Mouse (Mus musculus): ENCODE results near the gene Mrpl46. TPM values are rescaled to one million over a fixed set of nuclear protein-coding genes. Genes with fewer than 3 reads are reported as not detected.

The Mrpl46 gene
- total and polyA plus RNA-seq, 2 experiments, result 18.6 to 30.2 TPM

- WGBS, result 45% methylated on average over 6 of the region's 6 CpGs
- Histone ChIP-seq H3K27me3 (ENCODE audit: control insufficient read depth, insufficient read depth, low read length) (no peaks in the 10 kb centered on the region), H3K27ac (replicated peaks; ENCODE audit: insufficient read depth, low read depth, low read length) (no peak overlapping the region), H3K79me2 (ENCODE audit: control insufficient read depth, insufficient read depth, low read length) (no peaks in the 10 kb centered on the region), H3K4me3 (ENCODE audit: insufficient read depth, low read depth, low read length) (no peak overlapping the region), H3K9ac (ENCODE audit: low read depth, low read length) (no peak overlapping the region), H3K4me1 (ENCODE audit: control insufficient read depth, insufficient read depth, low read length) (peaks cover 7% of the 10 kb centered on the region), H3K36me3 (ENCODE audit: control insufficient read depth, insufficient read depth, low read length) (peaks cover 6% of the 10 kb centered on the region; the same call in 1 of the 2 replicates)
- peak; percentile 74 for DNase-seq (ENCODE audit: extremely low read depth, low read depth, low spot score)
- TF ChIP-seq POLR2A (IDR thresholded peaks at IDR 0.05; ENCODE audit: extremely low read depth, insufficient read depth, low read length) (no peak), CTCF (IDR thresholded peaks at IDR 0.05; ENCODE audit: low read depth, low read length) (no peak)
These were observed 11.3 kb upstream of the Mrpl46 start for GRCm38 (mm10) chr7:78794571-78795092.

GRCm38 (mm10) chr7:78793895-78794570 is 10.7 kb upstream of the Mrpl46 start:
- H3K4me1 ChIP-seq (ENCODE audit: control insufficient read depth, insufficient read depth, low read length), result peaks cover 7% of the 10 kb centered on the region
- whole genome bisulfite sequencing, result 65% methylated on average over 13 of the region's 13 CpGs
- H3K36me3 ChIP-seq (ENCODE audit: control insufficient read depth, insufficient read depth, low read length), result peaks cover 8% of the 10 kb centered on the region; the same call in 1 of the 2 replicates
- H3K27ac ChIP-seq (replicated peaks; ENCODE audit: insufficient read depth, low read depth, low read length), result no peak overlapping the region
- no peaks in the 10 kb centered on the region for H3K27me3 ChIP-seq (ENCODE audit: control insufficient read depth, insufficient read depth, low read length)
- no peak overlapping the region for H3K9ac ChIP-seq (ENCODE audit: low read depth, low read length)
- peak; percentile 23 for DNase-seq (ENCODE audit: extremely low read depth, low read depth, low spot score)
- no peak overlapping the region for H3K4me3 ChIP-seq (ENCODE audit: insufficient read depth, low read depth, low read length)
- no peaks in the 10 kb centered on the region for H3K79me2 ChIP-seq (ENCODE audit: control insufficient read depth, insufficient read depth, low read length)
- TF ChIP-seq POLR2A (IDR thresholded peaks at IDR 0.05; ENCODE audit: extremely low read depth, insufficient read depth, low read length) (no peak), CTCF (IDR thresholded peaks at IDR 0.05; ENCODE audit: low read depth, low read length) (no peak)

GRCm38 (mm10) chr7:78791359-78792222 is 8.3 kb upstream of the Mrpl46 start:
- TF ChIP-seq CTCF (IDR thresholded peaks at IDR 0.05; ENCODE audit: low read depth, low read length) (peak; percentile 72), POLR2A (IDR thresholded peaks at IDR 0.05; ENCODE audit: extremely low read depth, insufficient read depth, low read length) (no peak)
- Histone ChIP-seq H3K4me1 (ENCODE audit: control insufficient read depth, insufficient read depth, low read length) (peaks cover 7% of the 10 kb centered on the region), H3K27me3 (ENCODE audit: control insufficient read depth, insufficient read depth, low read length) (no peaks in the 10 kb centered on the region), H3K27ac (replicated peaks; ENCODE audit: insufficient read depth, low read depth, low read length) (no peak overlapping the region), H3K79me2 (ENCODE audit: control insufficient read depth, insufficient read depth, low read length) (no peaks in the 10 kb centered on the region), H3K36me3 (ENCODE audit: control insufficient read depth, insufficient read depth, low read length) (peaks cover 8% of the 10 kb centered on the region; the same call in 1 of the 2 replicates), H3K4me3 (ENCODE audit: insufficient read depth, low read depth, low read length) (no peak overlapping the region), H3K9ac (ENCODE audit: low read depth, low read length) (no peak overlapping the region)
- peak; percentile 60 for DNase-seq (ENCODE audit: extremely low read depth, low read depth, low spot score)
- 79% methylated on average over 15 of the region's 15 CpGs for WGBS

- no peak for DNase-seq (ENCODE audit: extremely low read depth, low read depth, low spot score)
- H3K4me1 ChIP-seq (ENCODE audit: control insufficient read depth, insufficient read depth, low read length), result no peaks in the 10 kb centered on the region
- H3K9ac ChIP-seq (ENCODE audit: low read depth, low read length), result no peak overlapping the region
- H3K27me3 ChIP-seq (ENCODE audit: control insufficient read depth, insufficient read depth, low read length), result no peaks in the 10 kb centered on the region
- H3K79me2 ChIP-seq (ENCODE audit: control insufficient read depth, insufficient read depth, low read length), result no peaks in the 10 kb centered on the region
- WGBS, result 84% methylated on average over 12 of the region's 12 CpGs
- no peak overlapping the region for H3K4me3 ChIP-seq (ENCODE audit: insufficient read depth, low read depth, low read length)
- TF ChIP-seq POLR2A (IDR thresholded peaks at IDR 0.05; ENCODE audit: extremely low read depth, insufficient read depth, low read length) (no peak), CTCF (IDR thresholded peaks at IDR 0.05; ENCODE audit: low read depth, low read length) (no peak)
- H3K36me3 ChIP-seq (ENCODE audit: control insufficient read depth, insufficient read depth, low read length), result peaks cover 8% of the 10 kb centered on the region; the same call in 1 of the 2 replicates
- no peak overlapping the region for H3K27ac ChIP-seq (replicated peaks; ENCODE audit: insufficient read depth, low read depth, low read length)
These were observed 4.6 kb upstream of the Mrpl46 start for GRCm38 (mm10) chr7:78787793-78788380.

GRCm38 (mm10) chr7:78785906-78786305 is 2.6 kb upstream of the Mrpl46 start:
- TF ChIP-seq CTCF (IDR thresholded peaks at IDR 0.05; ENCODE audit: low read depth, low read length) (no peak), POLR2A (IDR thresholded peaks at IDR 0.05; ENCODE audit: extremely low read depth, insufficient read depth, low read length) (no peak)
- Histone ChIP-seq H3K9ac (ENCODE audit: low read depth, low read length) (no peak overlapping the region), H3K4me1 (ENCODE audit: control insufficient read depth, insufficient read depth, low read length) (no peaks in the 10 kb centered on the region), H3K4me3 (ENCODE audit: insufficient read depth, low read depth, low read length) (no peak overlapping the region), H3K36me3 (ENCODE audit: control insufficient read depth, insufficient read depth, low read length) (peaks cover 8% of the 10 kb centered on the region; the same call in 1 of the 2 replicates), H3K27ac (replicated peaks; ENCODE audit: insufficient read depth, low read depth, low read length) (no peak overlapping the region), H3K27me3 (ENCODE audit: control insufficient read depth, insufficient read depth, low read length) (no peaks in the 10 kb centered on the region), H3K79me2 (ENCODE audit: control insufficient read depth, insufficient read depth, low read length) (no peaks in the 10 kb centered on the region)
- DNase-seq (ENCODE audit: extremely low read depth, low read depth, low spot score), result no peak
- WGBS, result 62% methylated on average over 5 of the region's 5 CpGs

All from liver, adult 2 months (tissue).